Mouse (Mus musculus) megakaryocyte progenitor cell, adult 5-6 weeks (primary cell): ENCODE data around the gene Pcbp4. TPM values are rescaled to one million over a fixed set of nuclear protein-coding genes. Genes with fewer than 3 reads are reported as not detected.

ENCODE experiments used
- ATAC-seq: replicated peaks from 2 replicates; pipeline ENCODE4 v1.8.0; 2016; ENCODE audit warnings: mild to moderate bottlenecking, moderate TSS enrichment, inconsistent platforms; ENCODE audit not compliant: poor library complexity
- total RNA-seq, 2 experiments: library from RNA; stranded (forward) in 1 of 2; stranded (reverse) in 1 of 2; fragments of 157-497, 149-512 nt in 1 of 2; fragments of 200-1000 nt in 1 of 2; gene quantifications; 2 replicates each; pipeline versions ENCODE4 v1.2.3 to v1.2.4; 2015 to 2017

Gene Pcbp4
- total RNA-seq, 2 experiments from 2014 or later: 0.91 to 0.96 TPM

DNA sequence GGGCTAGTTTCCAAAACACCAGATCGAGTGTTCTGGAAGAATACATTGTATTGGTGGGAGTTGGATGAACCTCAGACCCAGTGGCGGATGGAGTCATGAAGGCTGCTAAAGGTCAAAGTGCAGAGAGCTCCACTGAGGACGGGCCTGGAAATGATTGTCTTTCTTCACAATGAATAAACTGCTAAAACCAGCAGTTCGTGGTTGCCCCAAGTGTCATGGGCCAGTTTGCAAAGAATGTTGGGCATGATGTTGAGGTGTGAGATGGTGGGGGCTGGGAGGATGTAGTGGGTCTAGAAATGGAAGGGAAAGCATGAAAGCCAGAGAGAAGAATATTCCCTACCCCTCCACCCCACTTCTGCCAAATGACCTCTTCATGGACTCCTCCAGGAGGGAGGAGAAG lies 8.3 kb upstream of the Pcbp4 start:
- no peak for ATAC-seq

DNA sequence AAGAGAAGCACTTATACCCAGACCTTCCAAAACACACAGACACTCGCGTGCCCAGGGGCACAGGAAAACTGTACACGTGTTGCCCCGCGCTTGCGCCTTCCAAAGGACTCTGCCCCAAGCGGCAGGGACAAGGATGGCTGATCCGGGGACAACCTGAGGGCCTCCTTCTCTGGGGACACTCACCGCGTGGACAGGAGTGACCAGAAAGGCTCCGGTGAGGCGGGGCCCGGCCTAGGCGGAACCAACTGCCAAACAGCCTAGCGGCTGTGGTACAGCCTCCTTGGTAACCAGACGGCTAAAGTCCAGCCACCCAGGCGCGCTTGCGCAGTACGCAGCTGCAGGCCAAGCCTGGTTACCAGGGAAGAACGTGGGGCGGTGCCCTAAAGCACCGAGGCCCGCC lies 5.7 kb upstream of the Pcbp4 start, which contains the start of the genes Abhd14b and Abhd14a:
Gene Abhd14b, plus strand, starts transcription at position 112 of the 400 bp plus-strand sequence.
Gene Abhd14a, minus strand, starts transcription at position 331 of the 400 bp plus-strand sequence.
- peak; percentile 73 for ATAC-seq

DNA sequence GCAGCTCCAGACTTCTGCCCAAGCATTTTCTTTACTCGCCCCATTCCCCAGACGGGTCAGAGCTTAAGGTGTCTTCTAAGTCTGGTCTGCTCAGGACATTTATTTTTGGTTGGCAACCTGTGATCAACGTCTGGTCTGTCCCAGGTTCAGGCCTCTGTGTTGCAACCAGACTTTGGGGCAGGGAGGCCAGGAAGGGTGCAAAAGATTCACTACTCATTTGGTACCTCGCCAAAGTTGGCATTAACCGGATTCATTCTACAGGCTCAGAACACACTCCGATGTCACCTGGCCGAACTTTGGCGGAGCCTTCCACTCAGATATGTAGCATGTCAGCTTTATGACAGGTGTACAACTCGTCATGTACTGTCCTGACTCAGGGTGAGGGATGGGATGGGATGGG lies 5.1 kb upstream of the Pcbp4 start:
- no peak for ATAC-seq

- ATAC-seq: peak; percentile 80
These were observed 4.5 kb upstream of the Pcbp4 start for GRCm38 (mm10) chr9:106448498-106449031.

DNA sequence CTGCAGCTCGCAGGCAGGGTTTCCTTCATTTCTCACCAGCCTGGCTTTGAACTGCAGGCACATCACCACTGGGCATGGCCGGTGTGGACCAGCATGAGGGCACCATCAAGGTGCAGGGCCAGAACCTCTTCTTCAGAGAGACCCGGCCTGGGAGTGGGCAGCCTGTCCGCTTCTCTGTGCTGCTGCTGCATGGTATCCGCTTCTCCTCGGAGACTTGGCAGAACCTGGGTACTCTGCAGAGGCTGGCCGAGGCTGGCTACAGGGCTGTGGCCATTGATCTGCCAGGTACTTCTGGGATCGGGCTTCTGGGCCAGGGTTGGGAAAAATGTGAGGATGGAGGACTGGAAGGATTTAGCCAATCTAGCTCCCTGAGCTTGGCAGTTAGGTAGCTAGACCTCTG lies 3.1 kb upstream of the Pcbp4 start:
- ATAC-seq: no peak

DNA sequence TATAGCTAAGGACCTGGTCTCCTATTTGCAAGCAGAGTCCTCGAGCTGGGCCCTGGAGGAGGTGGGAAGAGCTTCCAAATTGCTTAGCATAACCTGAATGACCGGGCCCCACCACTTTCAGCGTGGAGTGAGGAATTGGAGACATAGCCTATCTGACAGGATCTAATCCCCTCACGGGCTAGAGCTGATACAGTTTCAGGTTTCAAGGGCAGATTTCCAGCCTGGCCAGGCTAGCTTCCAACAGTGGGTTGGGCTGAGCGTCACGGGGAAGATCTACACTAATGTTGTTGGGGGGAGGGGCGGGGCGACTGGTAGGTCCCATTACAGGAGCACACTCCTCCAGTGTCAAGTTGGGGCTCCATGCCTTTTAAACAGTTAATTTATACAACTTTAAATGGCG lies 2.4 kb upstream of the Pcbp4 start:
- ATAC-seq: no peak

DNA sequence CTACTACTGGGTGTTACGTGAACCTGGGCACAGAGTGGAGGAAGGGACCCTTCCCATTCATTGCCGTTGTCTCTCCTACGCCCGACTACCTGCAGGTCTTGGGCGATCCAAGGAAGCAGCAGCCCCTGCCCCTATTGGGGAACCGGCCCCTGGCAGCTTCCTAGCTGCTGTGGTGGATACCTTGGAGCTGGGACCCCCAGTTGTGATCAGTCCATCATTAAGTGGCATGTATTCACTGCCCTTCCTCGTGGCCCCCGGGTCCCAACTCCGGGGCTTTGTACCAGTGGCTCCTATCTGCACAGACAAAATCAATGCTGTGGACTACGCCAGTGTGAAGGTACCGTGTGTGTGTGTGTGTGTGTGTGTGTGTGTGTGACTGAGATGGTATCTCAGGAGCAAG lies 1.8 kb upstream of the Pcbp4 start:
- ATAC-seq: no peak

DNA sequence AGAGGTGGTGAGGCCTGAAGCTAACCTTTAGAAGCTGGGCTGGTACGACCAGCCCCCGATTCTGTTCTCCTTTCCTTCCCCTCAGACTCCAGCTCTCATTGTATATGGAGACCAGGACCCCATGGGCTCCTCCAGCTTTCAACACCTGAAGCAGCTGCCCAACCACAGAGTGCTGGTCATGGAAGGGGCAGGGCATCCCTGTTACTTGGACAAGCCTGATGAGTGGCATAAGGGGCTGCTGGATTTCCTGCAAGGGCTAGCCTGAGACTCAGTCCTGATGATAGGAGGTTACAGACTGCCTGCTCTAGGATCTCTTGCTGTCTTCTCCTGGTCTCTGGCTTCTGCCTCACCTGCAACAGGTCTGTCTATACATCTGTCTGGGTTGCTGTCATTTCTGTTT lies 1.2 kb upstream of the Pcbp4 start:
- ATAC-seq: no peak

GRCm38 (mm10) chr9:106452351-106452750 lies 740 bp upstream of the Pcbp4 start:
- ATAC-seq: no peak

DNA sequence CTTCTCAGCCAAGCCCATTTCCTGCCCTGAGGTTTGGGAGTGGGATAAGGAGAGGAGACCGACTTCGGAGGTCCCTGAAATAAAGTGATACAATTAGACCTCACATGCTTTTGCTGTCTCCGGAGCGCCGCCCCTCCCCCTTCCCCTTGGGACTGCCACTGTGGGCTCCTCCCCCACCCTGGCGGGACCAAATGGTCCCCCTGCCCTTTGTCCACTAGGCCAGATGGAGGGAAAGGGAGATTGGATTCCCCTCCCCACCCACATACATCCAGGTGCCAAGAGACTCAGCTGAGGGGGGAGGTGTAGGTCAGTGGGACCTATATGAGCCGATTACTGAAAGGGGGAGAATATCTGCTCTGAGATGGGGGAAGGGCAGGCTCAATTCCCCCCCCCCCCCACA lies 270 bp upstream of the Pcbp4 start:
- ATAC-seq: no peak

DNA sequence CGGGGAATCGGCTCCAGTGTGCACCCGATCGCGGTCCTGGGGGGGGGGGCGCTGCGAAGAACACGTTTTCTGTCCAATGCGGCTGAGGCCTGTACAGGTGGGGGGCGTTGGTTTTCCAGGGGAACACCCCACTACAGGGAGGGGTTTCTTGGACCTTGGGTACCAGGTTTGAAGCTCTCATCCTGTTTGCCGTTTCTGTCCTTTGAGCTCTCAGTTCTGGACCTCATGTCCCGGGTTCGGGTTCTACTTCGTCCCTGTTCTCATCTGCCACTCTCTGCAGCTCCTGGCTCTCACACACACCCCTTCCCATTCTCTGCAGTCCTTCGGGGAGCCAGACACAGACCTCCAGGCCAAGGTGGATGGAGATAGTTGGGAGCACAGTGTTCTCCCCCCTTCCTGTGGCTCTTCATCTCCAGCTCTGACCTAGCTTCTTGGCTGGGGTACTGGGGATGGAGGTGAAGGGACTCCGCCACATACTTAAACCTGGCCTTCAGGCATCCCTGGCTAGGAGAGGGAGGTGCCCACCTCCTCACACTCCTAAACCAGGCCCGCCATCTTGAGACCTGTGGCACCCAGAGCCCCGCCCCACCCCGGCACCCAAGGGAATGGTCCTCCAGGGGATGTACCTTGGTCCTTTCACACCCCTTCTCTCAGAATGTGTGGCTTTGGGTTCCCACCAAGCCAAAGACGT lies 1.1 kb downstream of the Pcbp4 start:
- no peak for ATAC-seq

DNA sequence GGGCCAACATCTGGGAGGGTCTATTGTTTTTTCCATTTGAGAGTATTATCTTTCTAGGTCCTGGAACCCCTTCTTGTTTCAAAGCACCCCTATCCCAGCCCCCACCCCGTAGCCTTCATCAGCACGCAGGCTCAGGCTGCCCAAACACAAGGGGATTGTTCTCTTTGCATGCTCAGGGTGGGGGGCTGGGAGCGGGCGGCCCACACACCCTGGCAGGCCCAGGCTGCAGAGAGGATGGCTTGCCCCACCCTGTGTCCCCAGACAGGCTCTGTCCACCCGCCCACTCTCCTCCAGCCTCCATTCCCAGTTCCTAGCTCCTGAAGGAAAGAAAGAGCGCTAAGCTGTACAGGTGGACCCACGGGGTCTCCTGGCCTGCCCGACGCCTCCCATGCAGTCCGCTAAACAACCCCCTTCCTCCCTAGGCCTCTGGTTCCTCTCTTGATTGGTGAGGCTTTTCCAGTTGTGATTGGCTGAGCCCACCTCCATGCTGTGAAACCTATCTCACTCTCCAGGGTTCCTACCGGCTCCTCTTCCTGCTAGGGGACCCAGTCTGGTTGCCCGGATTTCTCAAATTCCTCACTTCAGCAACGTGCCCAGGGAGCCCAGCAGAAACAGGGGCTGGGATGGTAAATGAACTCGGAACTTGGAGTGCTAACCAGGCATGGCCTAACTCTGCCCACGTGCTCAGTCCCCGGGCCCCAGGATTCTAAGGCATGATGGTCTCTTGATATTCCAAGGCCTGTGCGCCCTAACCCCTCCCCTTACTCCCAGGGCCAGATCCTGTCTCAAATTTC lies 2.0 kb downstream of the Pcbp4 start:
- ATAC-seq: no peak

- ATAC-seq: no peak
These were observed 3.5 kb downstream of the Pcbp4 start for GRCm38 (mm10) chr9:106456325-106457162.

DNA sequence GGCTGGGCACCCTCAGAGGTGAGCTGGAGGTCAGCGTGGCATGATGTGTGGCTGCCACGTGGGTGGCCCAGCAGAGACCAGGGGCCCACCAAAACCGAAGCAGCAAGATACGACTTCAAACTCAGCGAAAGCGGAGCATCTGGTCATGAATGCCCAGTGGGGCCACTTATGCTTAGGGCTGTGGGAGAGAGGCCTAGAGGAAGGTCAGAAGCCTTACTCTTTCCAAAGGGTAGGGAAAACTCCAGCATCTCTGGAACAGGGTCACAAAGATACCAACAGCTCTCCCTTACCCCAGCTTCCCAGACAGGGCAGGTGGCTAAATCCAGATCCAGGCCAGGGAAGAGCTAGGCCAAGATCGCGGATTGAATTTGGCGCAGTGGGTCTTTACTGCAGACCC lies 4.1 kb downstream of the Pcbp4 start:
- no peak for ATAC-seq

DNA sequence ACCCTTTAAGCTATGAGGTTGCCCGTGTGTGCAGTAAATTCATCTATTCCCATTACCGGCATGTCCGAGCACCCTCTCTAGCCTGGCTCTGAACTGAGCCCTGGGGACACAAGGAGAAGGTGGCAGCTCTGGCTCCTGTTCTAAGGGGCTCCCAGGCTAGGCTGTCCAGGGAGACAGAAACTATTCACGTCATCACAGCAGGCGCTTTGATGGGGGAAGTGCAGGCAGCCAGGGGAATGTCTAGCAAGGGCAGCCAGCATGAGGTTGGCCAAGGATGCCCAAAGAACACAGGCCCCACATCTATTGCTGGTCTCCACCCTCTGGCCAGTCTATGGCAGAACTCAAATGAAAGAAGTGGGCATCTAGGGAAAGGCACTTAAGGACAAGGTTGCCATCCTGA lies 4.8 kb downstream of the Pcbp4 start:
- ATAC-seq: no peak

GRCm38 (mm10) chr9:106459946-106460345 lies 6.9 kb downstream of the Pcbp4 start:
- ATAC-seq: no peak

DNA sequence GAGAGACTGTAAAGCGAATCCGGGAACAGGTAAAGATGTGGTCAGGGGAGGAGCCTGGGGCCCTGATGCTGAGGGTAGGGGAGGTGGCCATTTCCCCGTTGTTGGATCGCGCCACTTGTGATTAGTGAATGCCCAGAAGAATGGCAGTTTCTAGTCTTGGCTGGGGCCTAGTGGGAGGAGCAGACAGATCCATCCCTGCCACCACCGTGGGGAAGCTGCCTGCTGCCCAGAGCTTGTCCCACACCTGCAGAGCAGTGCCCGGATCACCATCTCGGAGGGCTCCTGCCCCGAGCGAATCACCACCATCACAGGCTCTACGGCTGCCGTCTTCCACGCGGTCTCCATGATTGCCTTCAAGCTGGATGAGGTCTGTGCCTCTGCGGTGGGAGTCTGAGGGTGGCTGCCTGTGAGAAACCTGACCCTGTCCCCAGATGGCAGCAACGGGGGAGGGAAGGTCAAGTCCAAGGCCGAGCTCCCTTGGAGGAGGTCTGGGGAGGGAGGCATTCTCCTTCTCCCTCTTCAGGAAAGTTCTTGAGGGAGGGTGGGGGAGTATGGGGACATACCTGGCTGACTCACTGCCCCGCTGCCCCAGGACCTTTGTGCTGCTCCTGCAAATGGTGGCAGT lies 7.4 kb downstream of the Pcbp4 start:
- no peak for ATAC-seq

DNA sequence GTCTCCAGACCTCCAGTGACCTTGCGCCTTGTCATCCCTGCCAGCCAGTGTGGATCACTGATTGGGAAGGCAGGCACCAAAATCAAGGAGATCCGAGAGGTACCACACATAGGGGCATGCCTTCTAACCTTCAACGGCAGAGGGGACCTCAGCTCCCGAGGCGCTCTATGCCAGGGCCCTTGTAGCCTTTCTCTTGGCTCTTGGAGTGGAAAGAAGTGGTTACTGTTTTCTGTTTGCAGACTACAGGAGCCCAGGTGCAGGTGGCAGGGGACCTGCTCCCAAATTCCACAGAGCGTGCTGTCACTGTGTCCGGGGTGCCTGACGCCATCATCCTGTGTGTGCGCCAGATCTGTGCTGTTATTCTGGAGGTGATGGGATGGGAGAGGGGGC lies 7.9 kb downstream of the Pcbp4 start:
- no peak for ATAC-seq

DNA sequence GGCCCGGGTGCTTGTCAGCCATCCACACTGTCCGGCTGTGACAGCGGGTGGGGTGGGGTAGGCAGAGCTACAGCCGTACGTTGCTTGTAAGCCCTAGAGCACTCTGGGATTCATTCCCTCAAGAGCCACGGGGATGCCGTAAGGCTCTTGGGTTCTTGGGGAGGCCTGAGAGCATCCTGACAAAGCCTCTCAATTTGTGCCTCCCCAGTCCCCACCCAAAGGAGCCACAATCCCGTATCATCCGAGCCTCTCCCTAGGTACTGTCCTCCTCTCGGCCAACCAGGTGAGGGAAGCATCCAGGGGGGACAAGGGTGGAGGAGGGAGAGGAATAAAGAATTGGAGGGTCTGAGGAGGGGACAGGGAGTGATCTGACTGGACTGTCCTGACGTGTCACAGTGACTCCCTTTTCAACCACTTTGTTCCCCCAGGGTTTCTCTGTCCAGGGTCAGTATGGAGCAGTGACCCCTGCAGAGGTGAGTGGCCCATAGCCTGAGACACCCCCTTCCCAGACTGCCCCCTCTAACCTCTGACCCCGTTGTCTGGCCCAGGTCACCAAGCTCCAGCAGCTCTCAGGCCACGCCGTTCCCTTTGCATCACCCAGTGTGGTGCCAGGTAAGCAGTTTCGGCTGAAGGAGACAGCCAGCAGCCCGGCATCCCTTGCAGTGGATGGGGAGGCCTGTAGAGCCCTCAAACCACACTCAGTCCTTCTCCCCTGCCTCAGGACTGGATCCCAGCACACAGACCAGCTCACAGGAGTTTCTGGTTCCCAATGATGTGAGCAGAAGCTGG lies 8.7 kb downstream of the Pcbp4 start:
- ATAC-seq: no peak

GRCm38 (mm10) chr9:106462430-106462800 lies 9.3 kb downstream of the Pcbp4 start:
- ATAC-seq: no peak
